Mouse (Mus musculus) layer of hippocampus, adult 9-10 months (tissue): ENCODE data around the gene Emcn.
A peak's percentile ranks its signal among the peaks of the same experiment; 100 is the strongest.

Experiments
- DNase-seq: peaks from one replicate; pipeline ENCODE4 v3.0.0; 2022; ENCODE audit warnings: low spot score

The Emcn gene

GRCm38 (mm10) chr3:137340938-137341337 is at the start of gene Emcn:
Gene Emcn, plus strand, starts transcription at chr3:137341067.
- DNase-seq, result no peak

- DNase-seq, result no peak
Measured at GRCm38 (mm10) chr3:137293174-137293591, 47.7 kb upstream of the Emcn start.

DNA sequence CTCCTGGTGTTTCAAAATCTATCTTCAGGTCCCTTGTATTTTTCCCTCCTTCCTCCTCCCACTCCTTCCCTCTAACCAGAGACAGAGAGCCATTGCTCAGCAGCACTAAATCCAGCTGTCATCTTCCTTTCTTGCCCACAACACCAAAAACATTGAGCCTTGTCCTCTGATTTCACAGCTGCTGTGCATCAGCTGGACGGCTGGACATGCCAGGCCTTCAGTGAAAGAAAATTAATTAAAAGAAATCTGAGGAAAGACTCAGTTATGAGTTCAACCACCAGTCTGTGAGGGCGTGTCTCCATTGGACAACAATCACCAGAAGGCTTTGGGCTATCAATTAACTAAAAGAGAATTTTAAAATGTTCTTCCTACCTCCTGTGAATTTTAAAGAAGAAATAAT is 42.6 kb upstream of the Emcn start:
- no peak for DNase-seq

DNA sequence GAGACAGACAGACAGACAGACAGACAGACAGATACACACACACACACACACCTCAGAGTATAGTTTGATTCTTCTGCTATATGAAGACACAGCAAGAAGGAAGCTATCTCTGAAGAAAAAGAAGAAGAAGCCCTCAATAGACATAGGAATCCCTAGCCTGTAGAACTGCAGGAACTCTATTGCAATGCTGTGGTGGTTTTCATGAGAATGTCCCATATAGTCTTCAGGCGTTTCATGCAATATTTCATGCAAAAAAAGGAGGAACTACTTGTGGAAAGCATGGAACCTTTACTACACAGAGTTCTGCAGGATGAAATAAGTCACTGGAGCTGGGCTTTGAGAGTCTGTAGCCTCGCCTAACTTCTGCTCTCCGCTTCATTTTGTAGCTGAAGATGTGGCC is 40.7 kb upstream of the Emcn start:
- no peak for DNase-seq

DNA sequence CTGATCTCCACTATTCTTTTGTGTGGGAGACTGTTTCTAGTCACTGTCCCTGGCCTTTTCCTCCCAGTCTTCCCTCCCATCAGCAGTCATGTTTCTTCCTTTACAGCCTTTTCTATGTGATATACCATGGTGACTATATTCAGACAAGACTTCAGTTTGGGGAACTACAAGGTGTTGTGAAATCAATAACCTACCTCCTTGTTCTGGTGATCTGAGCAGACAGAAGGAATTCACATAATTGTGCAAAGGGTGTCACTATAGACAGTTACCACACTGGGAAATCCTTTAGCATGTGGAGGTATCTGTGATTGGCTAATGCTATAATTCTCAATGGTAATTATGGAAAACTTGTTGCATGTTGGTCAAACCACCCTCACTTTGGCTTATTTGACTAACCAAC is 39.7 kb upstream of the Emcn start:
- no peak for DNase-seq

DNA sequence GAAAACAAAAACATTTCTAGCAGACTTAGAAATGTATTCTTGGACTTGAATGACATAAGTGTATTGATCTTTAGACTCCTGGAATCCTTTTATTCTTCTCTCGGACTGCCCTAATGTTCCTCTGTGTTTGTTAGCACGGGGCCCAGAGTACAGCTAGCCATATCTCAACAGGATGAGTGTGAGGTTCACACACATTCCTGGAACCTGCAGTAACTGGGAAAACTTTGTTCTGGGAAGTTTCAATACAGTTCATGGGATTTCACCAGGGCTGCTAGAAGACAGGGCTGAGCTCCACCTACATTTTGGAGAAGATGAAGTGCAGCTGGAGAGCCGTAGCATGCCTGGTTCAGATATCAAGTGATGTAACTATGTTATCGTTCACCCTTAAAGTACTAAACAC is 38.1 kb upstream of the Emcn start:
- DNase-seq, result no peak

- DNase-seq, result no peak
Measured at GRCm38 (mm10) chr3:137309959-137310358, 30.9 kb upstream of the Emcn start.

- no peak for DNase-seq
Measured at GRCm38 (mm10) chr3:137312540-137312939, 28.3 kb upstream of the Emcn start.

- DNase-seq, result no peak
Measured at GRCm38 (mm10) chr3:137313775-137314362, 27.0 kb upstream of the Emcn start.

GRCm38 (mm10) chr3:137318371-137318770 is 22.5 kb upstream of the Emcn start:
- DNase-seq, result no peak

DNA sequence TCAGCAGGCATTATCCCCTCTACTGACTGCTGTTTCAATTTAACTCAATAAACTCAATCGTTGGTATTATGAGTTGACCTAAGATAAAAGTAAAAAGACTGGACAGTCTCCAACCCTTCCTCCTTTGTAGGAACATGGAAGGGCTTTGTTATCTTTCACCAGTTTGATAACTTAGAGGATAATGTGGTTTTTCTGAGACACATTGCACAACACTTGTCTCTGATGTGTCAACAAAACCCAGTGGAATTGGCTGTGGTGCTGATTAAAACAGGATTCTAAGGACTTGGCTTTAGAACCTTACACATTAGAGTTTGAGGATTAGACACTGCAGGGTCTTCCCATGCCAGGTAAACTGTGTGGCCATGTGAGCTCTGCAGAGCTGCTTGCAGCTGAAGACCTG is 20.9 kb upstream of the Emcn start:
- DNase-seq, result no peak

- DNase-seq, result no peak
Measured at GRCm38 (mm10) chr3:137322304-137322703, 18.6 kb upstream of the Emcn start.

DNA sequence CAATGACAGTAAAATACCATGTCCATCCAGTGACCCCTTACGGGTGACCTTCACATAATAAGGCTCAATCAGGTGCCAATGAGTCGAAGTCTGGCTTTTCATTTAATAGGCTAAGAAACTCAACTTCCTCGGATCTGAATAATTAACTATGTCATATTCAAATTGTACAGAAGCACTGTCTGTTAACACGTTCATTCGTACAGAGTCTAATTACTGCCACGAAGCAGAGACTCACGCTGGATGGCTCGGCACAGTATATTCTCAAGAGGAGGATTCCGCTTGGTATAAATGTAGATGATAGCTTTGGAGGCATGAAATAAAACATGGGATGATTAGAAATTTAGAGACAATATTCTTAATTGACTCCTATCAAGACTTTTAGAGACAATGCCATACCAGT is 11.0 kb upstream of the Emcn start:
- no peak for DNase-seq

- no peak for DNase-seq
Measured at GRCm38 (mm10) chr3:137330950-137331349, 9.9 kb upstream of the Emcn start.

GRCm38 (mm10) chr3:137332531-137332930 is 8.3 kb upstream of the Emcn start:
- no peak for DNase-seq

- DNase-seq, result no peak
Measured at GRCm38 (mm10) chr3:137335957-137336356, 4.9 kb upstream of the Emcn start.

DNA sequence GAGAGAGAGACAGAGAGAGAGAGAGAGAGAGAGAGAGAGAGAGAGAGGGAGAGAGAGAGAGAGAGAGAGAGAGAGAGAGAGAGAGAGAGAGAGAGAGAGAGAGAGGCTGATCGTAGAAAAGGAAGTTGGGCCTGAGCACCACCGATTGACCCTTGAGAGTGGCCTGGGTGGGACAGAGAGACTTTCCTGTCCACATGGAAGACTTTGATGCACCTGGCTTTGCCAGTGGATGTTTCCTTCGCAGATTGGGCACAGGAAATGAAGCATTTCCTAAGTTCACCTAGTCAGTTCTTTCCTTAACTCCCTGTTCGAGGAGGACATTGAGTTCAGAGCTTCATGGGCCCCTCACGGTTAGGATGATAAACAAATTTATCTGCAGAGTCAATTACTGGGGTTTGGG is 2.6 kb downstream of the Emcn start:
- DNase-seq, result no peak

DNA sequence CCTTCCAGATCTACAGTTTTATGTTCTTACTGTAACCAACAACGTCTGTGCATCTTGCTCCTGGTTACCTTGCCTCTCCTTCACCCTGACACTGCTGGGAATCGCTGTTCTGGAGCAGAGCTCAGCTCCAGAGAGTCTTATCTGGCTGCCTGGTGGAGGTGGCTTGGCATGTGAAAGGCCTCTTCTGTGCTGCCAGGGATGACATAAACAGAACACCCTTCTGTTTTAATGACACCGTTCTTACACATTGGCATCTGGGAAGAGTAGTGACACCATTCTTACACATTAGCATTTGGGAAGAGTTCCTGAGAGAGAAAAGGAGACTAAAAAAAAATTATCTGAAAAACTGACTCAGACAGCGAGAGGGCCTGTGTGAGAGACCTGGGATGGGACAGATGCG is 11.0 kb downstream of the Emcn start:
- no peak for DNase-seq

DNA sequence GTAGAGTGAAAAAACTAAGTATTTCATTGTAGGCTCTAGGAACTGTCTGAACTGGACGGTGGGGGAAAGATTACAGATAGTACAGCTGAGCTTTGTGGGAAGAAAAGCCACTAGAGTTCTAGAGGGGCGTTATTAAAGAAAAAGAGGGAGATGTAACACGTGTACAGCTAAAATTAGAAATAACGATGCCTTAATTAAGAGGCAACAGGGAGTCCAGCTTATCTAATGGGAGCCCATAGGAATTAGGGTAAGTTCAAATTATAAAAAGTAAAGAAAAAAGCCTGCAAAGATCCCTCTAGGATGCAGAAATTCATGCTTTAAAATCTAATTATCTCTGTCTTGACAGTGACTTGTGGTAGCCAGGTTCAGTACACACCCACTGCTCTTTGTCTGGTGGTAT is 15.8 kb downstream of the Emcn start:
- no peak for DNase-seq

- no peak for DNase-seq
Measured at GRCm38 (mm10) chr3:137367123-137367825, 26.4 kb downstream of the Emcn start.

DNA sequence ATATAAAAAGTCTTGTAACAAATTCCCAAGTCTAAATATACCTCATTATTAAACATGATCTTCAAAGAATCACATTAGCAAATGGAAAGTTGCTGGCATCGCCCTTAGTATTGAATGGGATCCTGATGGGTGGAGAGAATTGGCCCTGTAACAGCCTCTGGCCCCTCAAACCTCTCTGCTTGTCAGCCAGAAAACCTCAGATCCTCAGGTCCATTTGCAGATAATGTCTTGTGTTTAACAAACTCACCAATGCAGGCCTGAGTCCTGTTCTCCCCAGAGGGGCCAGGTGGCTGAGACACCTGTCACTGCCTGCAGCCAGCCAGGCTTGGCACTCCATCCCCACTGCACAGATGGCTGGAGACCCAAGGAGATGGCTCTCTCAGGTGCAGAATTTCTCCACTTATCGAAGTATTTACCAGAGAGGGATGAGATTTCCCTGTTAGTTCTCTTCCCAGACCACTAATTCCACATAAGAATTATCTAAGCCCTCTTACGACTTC is 27.0 kb downstream of the Emcn start:
- no peak for DNase-seq

- no peak for DNase-seq
Measured at GRCm38 (mm10) chr3:137372854-137373253, 32.0 kb downstream of the Emcn start.

DNA sequence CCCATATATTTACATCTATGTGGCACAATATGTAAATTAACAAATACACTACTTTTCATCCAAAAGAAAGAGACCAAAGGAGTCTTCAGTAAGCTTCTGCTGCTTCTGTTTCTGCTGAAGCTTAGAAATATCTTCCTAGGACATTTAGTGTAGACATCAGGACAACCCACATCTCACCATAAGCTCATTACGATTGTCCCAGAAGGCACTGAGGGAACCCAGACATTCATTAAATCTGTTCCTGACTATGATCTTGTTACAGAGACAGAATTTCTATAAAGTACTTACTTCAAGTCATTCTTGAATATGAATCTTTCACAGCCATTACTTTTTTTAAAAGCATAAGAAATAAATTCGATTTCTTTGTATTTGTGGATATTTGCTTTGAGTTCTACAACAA is 41.4 kb downstream of the Emcn start:
- peak; percentile 51 for DNase-seq

- no peak for DNase-seq
Measured at GRCm38 (mm10) chr3:137395588-137395987, 54.7 kb downstream of the Emcn start.
